Mouse (Mus musculus): ENCODE results near the gene 0610009B22Rik. TPM values are rescaled to one million over a fixed set of nuclear protein-coding genes. Genes with fewer than 3 reads are reported as not detected.

The 0610009B22Rik gene
- total RNA-seq (2023), result 5.5 to 9.0 TPM (median 6.6 TPM) in 4 replicates

DNA sequence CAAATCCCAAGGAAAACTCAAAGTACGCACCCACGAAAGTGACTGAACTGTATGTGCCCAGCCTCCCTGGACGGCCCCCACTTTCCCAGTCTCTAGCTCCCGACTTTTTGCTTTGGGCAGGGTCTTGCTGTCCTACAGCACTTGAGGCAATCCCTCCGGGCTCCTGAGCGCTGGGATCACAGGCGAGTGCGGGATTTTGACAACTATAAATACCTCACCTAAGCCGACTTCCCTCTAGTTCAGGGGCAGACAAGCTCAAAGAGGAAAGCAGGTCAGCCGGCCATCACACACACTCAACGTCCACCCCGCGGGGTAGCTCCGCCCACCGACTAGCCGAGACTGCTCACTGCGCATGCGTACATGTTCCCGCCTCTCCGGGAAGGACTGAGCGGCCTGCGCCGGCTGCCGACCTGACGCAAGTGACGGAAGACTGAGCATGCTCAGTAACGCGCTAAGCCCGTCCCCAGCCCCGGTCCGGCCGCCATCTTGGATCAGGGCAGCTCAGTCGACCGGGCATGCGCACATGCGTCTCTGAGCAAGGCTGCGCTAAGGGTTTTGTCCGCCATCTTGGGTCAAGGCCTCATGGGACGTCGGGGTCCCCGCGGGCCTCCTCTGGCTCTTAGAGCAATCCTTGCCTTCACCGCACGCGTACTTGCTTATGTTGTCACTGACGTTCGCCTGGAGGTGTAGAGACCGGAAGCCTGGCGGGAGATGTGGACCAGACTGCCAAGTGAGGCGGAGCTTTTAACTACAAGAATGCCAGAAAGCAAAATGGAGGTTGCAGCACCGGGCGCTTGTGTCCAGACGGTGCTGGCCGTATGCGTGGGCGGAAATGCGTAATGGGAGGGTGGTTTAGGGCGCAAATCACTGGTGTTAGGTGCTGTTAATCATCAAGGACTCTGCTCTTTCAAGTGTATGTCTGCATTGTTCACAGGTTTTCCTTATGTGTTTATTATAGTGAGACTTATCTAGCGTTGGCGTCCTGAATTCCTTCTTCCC, at the start of gene 0610009B22Rik:
Gene 0610009B22Rik (minus strand): TSS at position 545 of the 999 bp plus-strand sequence.

DNA sequence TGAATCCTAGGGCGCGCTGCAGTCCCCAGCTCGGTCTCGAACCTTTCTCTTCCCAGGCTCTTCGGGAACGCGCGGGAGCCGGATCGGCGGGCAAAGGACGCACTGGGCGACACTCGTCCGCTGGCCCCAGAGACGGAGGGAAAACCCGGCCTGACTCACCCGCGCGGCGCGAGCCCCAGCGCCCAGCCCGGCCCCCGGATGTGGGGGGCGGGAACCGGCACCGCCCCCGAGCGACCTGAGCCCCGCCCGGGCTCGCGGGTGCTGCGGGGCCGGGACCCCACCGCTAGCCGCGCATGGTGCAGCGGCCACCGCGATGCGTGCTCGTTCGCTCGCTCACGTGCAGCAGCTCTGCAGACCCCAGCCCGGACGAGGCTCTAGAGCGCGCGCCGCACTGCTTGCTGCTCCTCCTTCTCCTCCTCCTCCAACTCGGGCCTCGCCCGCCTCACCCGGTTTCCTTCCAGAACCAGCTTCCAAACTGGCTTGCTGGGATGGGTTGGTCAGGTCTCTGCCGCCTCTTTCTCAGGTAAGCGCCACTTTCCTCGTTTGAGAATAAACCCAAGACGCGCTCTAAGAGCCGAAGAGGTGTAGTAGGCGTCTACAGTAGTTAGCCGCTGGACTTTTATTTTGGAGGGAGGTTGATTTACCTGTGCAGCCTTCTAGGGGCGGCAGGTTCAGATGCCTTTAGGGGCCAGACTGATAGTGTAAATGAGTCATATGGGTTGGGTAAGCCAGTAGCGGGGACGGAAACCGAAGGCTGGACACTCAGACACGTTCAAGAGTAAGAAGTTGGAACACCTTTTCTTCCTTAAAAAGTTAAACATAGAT, 37.8 kb downstream of the 0610009B22Rik start, which contains the start of the genes N4bp3 and D930048N14Rik:
Gene N4bp3 (minus strand): TSS at position 152 of the 825 bp plus-strand sequence.
Gene D930048N14Rik (plus strand): TSS at position 264 of the 825 bp plus-strand sequence.

DNA sequence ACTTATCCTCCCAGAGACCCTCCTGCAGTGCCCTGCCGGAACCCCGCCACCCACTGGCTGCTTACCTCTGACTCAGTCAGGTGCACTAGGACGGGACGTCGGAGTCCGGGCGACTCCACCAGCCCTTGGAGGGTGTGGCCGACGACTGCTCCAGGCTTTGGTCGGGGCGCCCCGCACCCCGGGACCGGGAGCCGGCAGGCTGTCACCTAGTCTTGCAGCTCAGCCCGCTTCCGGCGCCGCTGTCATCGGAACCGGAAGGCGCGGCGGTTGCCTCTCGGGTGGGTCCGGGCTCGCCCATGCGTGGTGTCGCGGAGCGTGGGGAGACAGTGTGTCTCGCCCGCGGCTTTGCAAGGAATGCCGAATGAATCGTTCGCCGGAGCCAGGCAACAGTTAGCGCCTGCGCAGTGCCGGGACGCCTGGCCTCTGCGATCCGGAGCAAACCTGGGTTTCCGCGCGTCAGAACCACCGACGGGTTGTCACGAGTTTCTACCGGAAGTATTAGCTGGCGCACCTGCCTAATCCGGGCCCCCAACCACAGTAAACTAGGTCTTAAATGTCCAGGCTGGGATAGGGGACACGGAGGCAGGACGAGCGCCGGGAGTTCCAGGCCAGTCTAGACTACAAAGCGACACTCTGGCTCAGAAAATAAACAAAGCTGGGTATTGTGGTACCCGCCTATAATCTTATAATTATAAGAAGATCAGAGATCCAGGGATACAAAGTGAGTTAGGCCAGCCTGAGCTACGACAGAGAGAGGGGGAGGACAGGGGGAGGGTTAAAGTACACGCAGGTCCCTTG, 53.0 kb downstream of the 0610009B22Rik start, which contains the start of gene Rmnd5b:
Gene Rmnd5b (minus strand): TSS at position 372 of the 798 bp plus-strand sequence.

Other genes starting within 250 kb of the 0610009B22Rik start
- gene Phykpl, start 104.1 kb downstream of the 0610009B22Rik start, total RNA-seq (2023), result 19.8 to 29.6 TPM (median 21.4 TPM) in 4 replicates
- gene Hnrnpab, start 82.0 kb downstream of the 0610009B22Rik start, total RNA-seq (2023), result 237 to 253 TPM (median 248 TPM) in 4 replicates
- 47.5 to 57.3 TPM (median 52.7 TPM) in 4 replicates for gene Nhp2, start 69.1 kb downstream of the 0610009B22Rik start, total RNA-seq (2023)
- gene Rmnd5b, start 53.0 kb downstream of the 0610009B22Rik start, total RNA-seq (2023), result 113 to 145 TPM (median 127 TPM) in 4 replicates
- gene N4bp3, start 38.0 kb downstream of the 0610009B22Rik start, total RNA-seq (2023), result 19.1 to 21.9 TPM (median 21.6 TPM) in 4 replicates
- gene D930048N14Rik, start 37.9 kb downstream of the 0610009B22Rik start, total RNA-seq (2023), result 1.6 to 2.2 TPM (median 1.9 TPM) in 4 replicates
- gene Sec24a, start 74.8 kb upstream of the 0610009B22Rik start, total RNA-seq (2023), result 97.5 to 103 TPM (median 101 TPM) in 4 replicates
- gene Sar1b, start 74.8 kb upstream of the 0610009B22Rik start, total RNA-seq (2023), result 31.6 to 39.8 TPM (median 35.3 TPM) in 4 replicates
- 73.2 to 75.8 TPM (median 73.8 TPM) in 4 replicates for gene Jade2, start 168.8 kb upstream of the 0610009B22Rik start, total RNA-seq (2023)

Data from B cell, adult 62 days (primary cell).